Mouse (Mus musculus): ENCODE data around the gene Ier5.
A peak's percentile ranks its signal among the peaks of the same experiment; 100 is the strongest.

Gene Ier5

DNA sequence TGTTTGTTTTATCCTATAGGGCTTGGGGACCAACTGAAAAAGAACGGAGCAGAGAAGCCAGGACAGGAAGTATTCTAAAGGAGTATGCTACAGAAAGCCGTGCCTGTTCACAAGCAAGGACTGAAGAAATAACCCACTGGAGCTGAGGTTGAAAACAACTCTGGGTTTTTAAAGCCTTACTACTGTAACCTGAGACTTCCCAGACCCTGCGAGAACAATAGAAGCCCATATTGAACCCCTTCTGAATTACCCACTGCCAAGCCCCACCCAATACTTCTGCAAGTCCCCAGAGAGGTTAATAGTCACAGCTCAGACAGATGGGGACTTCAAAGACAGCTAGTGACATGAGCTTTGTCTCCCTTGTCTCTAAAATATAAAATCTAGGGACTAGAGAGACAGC is 44.4 kb downstream of the Ier5 start:
- DNase-seq (ENCODE audit: low read depth, low spot score) = no peak

DNA sequence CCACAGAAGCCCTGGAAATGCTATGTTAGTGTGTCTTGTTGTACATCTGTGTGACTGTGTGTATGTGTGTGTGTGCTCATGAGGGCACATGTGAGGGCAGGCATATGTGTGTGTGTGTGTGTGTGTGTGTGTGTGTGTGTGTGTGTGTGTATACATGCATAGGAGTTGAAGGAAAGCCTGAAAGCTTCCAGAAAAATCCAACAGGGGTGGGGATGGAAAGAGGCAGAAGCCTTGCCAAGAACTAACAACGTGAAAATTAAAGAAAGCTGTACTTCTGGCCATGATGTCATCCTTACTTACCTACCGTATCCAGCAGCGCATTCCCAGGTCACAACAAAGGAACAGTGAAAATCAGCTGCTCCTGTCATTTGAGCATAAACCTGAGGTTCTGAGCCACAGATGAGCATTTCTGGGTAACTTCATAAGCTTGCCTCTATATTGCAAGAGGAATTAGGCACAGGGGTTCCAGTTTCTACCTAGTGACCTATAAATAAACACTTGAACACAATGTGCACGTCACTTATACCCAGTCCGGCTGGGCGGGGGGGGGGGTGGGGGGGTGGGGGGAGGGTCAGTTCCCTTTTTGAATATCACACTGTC is 45.0 kb downstream of the Ier5 start:
- DNase-seq (ENCODE audit: low read depth, low spot score) = no peak

DNA sequence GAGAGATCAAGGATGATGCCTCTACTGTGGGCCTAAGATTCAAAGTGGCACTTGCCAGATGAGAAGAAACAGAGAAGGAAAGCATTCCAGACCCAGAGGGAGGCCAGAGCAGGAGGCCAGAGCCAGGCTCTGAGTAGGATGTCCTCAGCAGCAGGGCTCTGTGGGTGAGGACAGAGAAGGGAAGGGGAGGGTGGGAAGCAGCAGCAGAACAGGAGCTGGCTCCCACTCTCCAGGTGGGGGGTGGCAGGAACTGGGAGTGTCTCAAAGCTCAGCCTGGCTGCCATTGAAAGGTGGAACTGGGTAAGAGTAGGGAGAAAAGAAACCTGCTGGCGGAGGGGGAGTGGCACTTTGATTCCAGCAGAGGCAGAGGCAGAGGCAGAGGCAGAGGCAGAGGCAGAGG is 46.1 kb downstream of the Ier5 start:
- DNase-seq (ENCODE audit: low read depth, low spot score) = peak; percentile 34

DNA sequence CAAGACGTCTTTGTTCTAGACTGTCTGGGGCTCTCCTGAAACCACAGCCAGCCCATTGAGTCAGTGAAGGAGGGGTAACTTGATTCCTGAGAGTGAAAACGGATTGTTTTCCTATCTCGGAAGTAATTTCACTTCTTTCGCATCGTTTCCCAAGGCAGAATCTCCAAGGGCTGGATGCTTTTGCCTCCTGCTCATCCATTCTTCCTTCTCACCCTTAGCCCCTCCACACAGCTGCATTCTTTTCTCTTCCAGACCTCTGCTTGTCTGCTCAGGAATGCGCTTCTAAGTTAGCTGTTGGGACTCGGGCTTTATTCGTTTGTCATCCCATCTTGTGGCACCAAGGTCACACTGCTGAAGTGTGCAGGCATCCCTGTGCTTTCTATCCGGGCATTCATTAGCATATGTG is 46.7 kb downstream of the Ier5 start:
- DNase-seq (ENCODE audit: low read depth, low spot score) = peak; percentile 67

DNA sequence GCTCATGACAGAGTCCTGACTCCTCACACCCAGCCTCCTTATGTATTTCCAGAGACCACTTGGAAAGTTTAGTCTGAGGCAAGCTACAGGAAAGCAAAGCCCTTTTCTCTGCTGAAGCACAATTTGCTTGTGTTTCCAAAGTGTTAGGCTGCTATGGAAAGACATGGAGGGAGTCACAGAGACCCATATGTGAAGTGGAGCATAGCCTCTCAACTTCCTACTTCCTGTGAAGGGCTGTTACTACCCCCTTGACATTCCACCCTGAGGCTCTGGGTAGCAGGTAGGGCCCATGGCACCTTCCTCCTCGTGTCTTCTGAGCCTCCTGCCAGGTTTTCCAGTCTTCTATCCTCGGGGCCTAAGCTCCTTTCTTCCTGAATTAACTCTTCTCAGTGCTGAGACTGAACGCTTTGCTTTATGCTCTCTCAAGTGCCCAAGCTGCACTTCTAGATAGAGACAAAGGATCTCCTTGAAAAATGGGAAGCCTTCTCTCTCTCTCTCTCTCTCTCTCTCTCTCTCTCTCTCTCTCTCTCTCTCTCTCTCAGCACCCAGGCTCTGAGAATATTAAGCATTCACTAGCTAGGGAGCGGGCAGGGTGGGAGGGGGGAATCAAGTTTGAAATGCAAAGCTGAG is 47.2 kb downstream of the Ier5 start:
- DNase-seq (ENCODE audit: low read depth, low spot score) = peak; percentile 52

DNA sequence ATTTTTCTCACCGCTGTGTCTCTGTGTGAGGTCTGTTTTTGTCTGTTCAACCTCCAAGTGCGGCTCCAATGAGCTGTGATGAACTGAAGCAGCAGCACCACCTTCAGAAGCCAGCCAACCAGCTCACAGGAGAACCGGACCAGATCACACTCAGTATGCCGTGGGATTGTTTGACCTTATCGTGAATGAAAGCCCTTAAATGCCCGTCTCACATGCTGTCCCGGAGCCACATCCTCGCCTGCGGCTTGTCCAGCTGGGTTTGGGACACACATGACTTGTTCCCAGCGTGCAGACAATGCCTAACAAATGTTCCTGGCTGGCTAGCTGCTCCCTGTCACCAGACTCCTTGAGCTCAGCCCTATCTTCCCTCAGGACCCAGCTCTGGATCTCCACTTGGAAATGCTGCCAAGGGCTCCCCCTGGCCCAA is 47.7 kb downstream of the Ier5 start:
- peak; percentile 25 for DNase-seq (ENCODE audit: low read depth, low spot score)

DNA sequence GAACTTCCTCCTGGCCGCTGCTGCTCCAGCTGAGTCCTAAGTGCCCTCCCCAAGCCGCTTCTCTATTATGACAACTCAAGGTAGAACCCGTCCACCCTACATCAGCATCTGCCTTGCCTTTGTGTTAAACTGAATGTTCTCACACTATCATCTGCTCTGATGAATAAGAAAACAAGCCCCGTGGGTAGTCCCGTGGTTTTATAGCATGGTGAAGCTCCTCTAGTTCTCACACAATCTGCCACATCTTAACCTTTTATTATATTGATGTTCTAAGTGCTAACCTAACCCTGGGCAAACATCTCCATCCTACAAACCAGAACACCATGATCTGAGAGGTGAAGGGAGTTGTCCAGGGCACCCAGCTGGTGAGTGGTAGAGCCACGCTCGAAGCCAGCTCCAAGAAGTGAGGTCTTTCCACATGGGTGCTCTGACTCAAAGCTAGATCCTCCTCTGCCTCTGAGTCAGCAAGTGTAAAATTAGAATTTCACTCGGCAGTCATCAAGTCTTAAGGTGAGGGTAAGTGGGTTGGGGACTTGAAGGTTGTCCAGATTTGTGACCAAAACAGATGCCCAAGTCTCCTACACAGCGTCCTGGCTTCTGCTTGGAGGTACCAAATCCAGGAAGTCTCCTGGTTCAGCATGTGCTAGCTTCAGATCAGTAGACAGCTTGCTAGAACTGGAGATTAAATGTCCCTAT is 48.4 kb downstream of the Ier5 start:
- peak; percentile 67 for DNase-seq (ENCODE audit: low read depth, low spot score)

DNA sequence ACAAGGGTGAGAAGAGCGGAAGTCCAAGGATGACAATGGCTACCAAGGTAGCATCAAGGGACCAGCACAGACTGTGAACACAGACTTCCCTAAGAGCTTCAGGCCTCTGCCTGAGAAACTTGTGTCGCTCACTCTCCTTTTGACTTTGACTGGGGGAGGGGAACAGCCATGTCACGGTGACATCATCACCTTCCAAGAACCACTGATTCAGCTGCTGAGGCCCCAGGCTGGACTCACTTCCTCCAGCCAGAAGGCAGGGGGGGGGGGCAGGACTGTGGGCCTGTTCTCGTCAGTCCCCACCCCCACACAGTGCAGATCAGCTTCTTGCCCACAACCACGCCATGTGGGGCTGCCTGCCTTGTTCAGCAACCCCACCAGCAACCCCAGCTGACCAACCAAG is 49.3 kb downstream of the Ier5 start:
- peak; percentile 81 for DNase-seq (ENCODE audit: low read depth, low spot score)

DNA sequence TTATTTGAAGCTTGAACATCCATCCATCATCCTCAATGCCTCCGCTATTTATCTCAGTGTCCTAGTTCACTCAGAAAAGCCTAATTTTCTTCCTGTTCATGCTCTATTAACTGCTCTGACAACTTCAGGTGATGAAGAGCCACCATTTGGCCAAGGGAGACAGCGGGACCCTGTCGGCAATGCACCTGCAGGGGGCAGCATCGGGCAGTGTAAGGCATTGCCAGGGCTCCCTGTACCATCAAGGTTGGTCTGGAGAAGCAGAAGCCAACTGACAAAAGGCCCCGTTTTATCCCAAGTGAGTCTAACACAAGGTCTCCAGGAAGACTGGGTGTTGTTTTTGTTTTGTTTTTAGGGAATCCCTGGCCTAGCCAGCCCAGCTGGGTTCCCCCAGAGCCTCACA is 50.5 kb downstream of the Ier5 start:
- peak; percentile 94 for DNase-seq (ENCODE audit: low read depth, low spot score)
